Mouse (Mus musculus): Measurements from ENCODE around the gene Ddx59. TPM values are rescaled to one million over a fixed set of nuclear protein-coding genes. Genes with fewer than 3 reads are reported as not detected.
A peak's percentile ranks its signal among the peaks of the same experiment; 100 is the strongest.

Ddx59 gene
- polyA plus RNA-seq, 2 experiments = 12.3 to 18.4 TPM

DNA sequence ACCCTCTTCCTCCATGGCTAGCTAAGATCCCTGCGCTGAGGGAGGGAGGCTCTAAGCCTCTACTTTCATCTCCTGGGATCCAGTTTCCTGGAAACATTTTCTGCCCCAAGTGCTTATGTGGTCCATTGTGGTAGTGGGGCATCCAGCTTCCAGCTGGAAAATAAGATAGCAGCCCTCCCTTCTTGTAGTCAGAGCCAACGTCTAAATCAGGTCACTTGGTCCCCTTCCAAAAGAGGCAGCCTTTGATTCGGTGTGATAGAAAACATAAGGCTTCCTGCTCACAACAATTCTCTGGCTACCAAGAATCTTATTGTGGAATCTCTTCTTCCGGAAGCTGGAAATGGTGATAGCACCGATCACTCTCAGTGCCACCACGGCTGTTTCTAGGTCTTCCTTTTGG, 33.9 kb upstream of the Ddx59 start:
- WGBS = 69% methylated on average over 6 of the region's 6 CpGs
- Histone ChIP-seq H3K9me3 (ENCODE audit: control insufficient read depth, low read length) (no peaks in the 10 kb centered on the region), H3K4me2 (replicated peaks; ENCODE audit: low read depth, low read length, severe bottlenecking) (no peak overlapping the region), H3K4me1 (ENCODE audit: control insufficient read depth, insufficient read depth, low read length) (no peaks in the 10 kb centered on the region), H3K27me3 (ENCODE audit: control insufficient read depth, insufficient read depth, low read length) (no peaks in the 10 kb centered on the region), H3K9ac (ENCODE audit: low read depth, low read length, severe bottlenecking) (no peak overlapping the region), H3K27ac (replicated peaks; ENCODE audit: low read depth, low read length) (no peak overlapping the region), H3K4me3 (replicated peaks; ENCODE audit: low read length) (no peak overlapping the region), H3K36me3 (ENCODE audit: control insufficient read depth, insufficient read depth, low read length) (no peaks in the 10 kb centered on the region)
- TF ChIP-seq POLR2A (IDR thresholded peaks at IDR 0.05; ENCODE audit: borderline replicate concordance, extremely low read depth, insufficient read depth, insufficient read length) = no peak
- ATAC-seq (ENCODE audit: low FRiP score, low read depth) (no peak), DNase-seq (ENCODE audit: low spot score) (no peak)

DNA sequence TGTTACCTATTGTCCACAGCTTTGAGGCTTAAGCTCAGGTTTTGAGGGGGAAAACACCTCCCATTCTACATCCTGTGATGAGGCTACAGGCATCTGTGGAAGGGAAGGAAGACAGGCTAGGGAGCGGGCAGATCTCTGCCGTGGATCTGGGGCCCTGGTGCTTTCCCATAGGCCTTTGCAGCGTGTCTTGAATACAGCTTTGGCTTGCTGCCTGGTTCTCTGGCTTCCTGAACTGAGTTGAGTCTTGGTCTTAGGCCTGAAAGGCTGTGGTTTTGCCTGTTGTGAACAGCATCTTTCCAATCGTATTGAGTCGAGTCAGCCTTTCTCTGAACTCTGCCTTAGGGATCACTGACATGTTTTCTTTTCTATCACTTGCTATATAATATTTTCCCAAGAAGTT, 33.5 kb upstream of the Ddx59 start:
- 80% methylated on average over 5 of the region's 5 CpGs for WGBS
- H3K36me3 ChIP-seq (ENCODE audit: control insufficient read depth, insufficient read depth, low read length) = no peaks in the 10 kb centered on the region
- H3K27ac ChIP-seq (replicated peaks; ENCODE audit: low read depth, low read length) = no peak overlapping the region
- ATAC-seq (ENCODE audit: low FRiP score, low read depth) (no peak), DNase-seq (ENCODE audit: low spot score) (no peak)
- no peak overlapping the region for H3K4me3 ChIP-seq (replicated peaks; ENCODE audit: low read length)
- H3K9me3 ChIP-seq (ENCODE audit: control insufficient read depth, low read length) = no peaks in the 10 kb centered on the region
- no peak overlapping the region for H3K9ac ChIP-seq (ENCODE audit: low read depth, low read length, severe bottlenecking)
- no peaks in the 10 kb centered on the region for H3K27me3 ChIP-seq (ENCODE audit: control insufficient read depth, insufficient read depth, low read length)
- H3K4me2 ChIP-seq (replicated peaks; ENCODE audit: low read depth, low read length, severe bottlenecking) = no peak overlapping the region
- no peaks in the 10 kb centered on the region for H3K4me1 ChIP-seq (ENCODE audit: control insufficient read depth, insufficient read depth, low read length)
- TF ChIP-seq POLR2A (IDR thresholded peaks at IDR 0.05; ENCODE audit: borderline replicate concordance, extremely low read depth, insufficient read depth, insufficient read length) = no peak

DNA sequence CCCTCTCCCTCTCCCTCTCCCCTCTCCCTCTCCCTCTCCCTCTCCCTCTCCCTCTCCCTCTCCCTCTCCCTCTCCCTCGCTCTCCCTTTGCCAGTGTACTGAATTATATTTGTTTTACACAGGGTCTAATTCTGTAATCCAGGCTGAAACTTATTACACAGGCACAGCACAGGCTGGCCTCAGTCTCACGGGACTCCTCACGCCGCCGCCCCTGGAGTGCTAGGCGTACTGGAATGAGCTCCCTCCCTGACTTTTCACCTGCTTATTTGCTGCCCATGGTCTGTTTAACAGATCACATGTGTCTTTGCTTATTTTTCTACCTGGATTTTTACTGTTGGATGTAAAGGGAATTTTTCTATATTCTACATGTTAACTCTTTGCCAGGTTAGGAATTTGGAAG, 28.2 kb upstream of the Ddx59 start:
- Histone ChIP-seq H3K9ac (ENCODE audit: low read depth, low read length, severe bottlenecking) (no peak overlapping the region), H3K27me3 (ENCODE audit: control insufficient read depth, insufficient read depth, low read length) (no peaks in the 10 kb centered on the region), H3K4me3 (replicated peaks; ENCODE audit: low read length) (no peak overlapping the region), H3K4me1 (ENCODE audit: control insufficient read depth, insufficient read depth, low read length) (no peaks in the 10 kb centered on the region), H3K9me3 (ENCODE audit: control insufficient read depth, low read length) (no peaks in the 10 kb centered on the region), H3K27ac (replicated peaks; ENCODE audit: low read depth, low read length) (no peak overlapping the region), H3K4me2 (replicated peaks; ENCODE audit: low read depth, low read length, severe bottlenecking) (no peak overlapping the region), H3K36me3 (ENCODE audit: control insufficient read depth, insufficient read depth, low read length) (no peaks in the 10 kb centered on the region)
- ATAC-seq (ENCODE audit: low FRiP score, low read depth) = peak; percentile 65
- DNase-seq (ENCODE audit: low spot score) = no peak
- no peak for TF ChIP-seq POLR2A (IDR thresholded peaks at IDR 0.05; ENCODE audit: borderline replicate concordance, extremely low read depth, insufficient read depth, insufficient read length)
- 12% methylated on average over 6 of the region's 6 CpGs for WGBS

DNA sequence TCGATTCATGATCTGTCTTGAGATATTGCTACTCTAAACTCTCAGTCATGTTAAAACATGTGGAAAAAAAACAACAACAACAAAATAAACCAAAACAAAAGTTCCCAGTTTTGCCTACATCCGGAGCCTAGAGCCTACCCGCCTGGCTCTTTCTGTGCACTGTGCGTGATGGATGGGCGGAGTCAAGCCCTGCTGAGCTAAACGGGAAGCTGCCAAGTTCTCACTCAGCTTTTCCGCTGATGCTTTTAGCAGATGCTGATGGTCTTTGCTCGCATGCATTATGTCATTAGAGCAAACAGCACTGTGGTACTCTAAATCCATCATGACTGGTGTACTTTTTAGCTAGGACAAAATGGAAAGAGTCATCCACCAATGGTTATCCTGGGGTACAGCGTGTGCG, 20.6 kb upstream of the Ddx59 start:
- no peak for TF ChIP-seq POLR2A (IDR thresholded peaks at IDR 0.05; ENCODE audit: borderline replicate concordance, extremely low read depth, insufficient read depth, insufficient read length)

DNA sequence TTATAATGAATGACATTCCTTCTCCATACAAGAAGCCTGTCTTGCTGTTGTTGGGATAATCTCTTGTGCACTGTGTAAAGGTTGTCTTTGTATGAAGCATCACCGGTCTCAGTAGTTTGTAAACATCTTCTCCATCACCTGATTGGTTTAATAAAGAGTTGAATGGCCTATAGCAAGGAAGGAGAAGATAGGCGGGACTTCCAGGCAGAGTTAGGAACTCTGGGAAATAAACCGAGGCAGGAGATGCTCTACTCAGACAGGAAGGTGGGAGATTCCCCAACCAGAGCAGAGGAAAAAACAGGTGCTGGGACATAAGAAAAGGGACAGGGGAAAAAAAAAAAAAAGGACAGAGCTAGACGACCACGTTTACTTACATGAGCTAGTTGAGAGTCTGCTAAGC, 20.0 kb upstream of the Ddx59 start:
- no peak for TF ChIP-seq POLR2A (IDR thresholded peaks at IDR 0.05; ENCODE audit: borderline replicate concordance, extremely low read depth, insufficient read depth, insufficient read length)
- Histone ChIP-seq H3K9ac (ENCODE audit: low read depth, low read length, severe bottlenecking) (no peak overlapping the region), H3K36me3 (ENCODE audit: control insufficient read depth, insufficient read depth, low read length) (no peaks in the 10 kb centered on the region), H3K27me3 (ENCODE audit: control insufficient read depth, insufficient read depth, low read length) (no peaks in the 10 kb centered on the region), H3K4me2 (replicated peaks; ENCODE audit: low read depth, low read length, severe bottlenecking) (no peak overlapping the region), H3K9me3 (ENCODE audit: control insufficient read depth, low read length) (no peaks in the 10 kb centered on the region), H3K4me1 (ENCODE audit: control insufficient read depth, insufficient read depth, low read length) (no peaks in the 10 kb centered on the region; the same call in 1 of the 2 replicates), H3K4me3 (replicated peaks; ENCODE audit: low read length) (no peak overlapping the region), H3K27ac (replicated peaks; ENCODE audit: low read depth, low read length) (no peak overlapping the region)
- ATAC-seq (ENCODE audit: low FRiP score, low read depth) = no peak
- DNase-seq (ENCODE audit: low spot score) = no peak
- WGBS = 40% methylated on average over 5 of the region's 5 CpGs

More for the DNA sequence above, 20.6 kb upstream of the Ddx59 start:
- Histone ChIP-seq H3K4me3 (replicated peaks; ENCODE audit: low read length) (no peak overlapping the region), H3K9ac (ENCODE audit: low read depth, low read length, severe bottlenecking) (no peak overlapping the region), H3K4me2 (replicated peaks; ENCODE audit: low read depth, low read length, severe bottlenecking) (no peak overlapping the region; the same call in 1 of the 2 replicates), H3K27me3 (ENCODE audit: control insufficient read depth, insufficient read depth, low read length) (no peaks in the 10 kb centered on the region), H3K36me3 (ENCODE audit: control insufficient read depth, insufficient read depth, low read length) (no peaks in the 10 kb centered on the region), H3K9me3 (ENCODE audit: control insufficient read depth, low read length) (no peaks in the 10 kb centered on the region), H3K27ac (replicated peaks; ENCODE audit: low read depth, low read length) (no peak overlapping the region), H3K4me1 (ENCODE audit: control insufficient read depth, insufficient read depth, low read length) (no peaks in the 10 kb centered on the region; the same call in 1 of the 2 replicates)
- ATAC-seq (ENCODE audit: low FRiP score, low read depth) (peak; percentile 84), DNase-seq (ENCODE audit: low spot score) (peak; percentile 89)
- WGBS = 42% methylated on average over 10 of the region's 10 CpGs

DNA sequence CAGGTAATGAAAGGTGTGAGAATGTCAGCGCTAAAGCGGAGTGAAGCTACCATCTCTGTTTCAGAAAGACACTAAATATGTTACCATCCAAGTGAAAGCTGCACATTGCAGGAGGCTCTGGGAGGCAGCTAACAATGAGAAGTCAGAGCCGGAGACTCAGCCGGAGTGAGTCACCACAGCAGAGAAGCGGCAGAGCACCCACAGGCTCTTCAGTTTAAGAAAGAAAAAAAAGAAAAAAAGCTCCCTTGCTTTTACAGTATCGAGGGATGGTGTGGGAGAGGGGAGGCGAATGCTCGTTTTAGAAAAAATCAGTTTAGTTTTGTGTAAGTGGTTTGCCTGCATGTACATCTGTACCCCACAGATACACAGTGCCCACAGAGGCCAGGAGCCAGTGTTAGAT, 13.8 kb upstream of the Ddx59 start:
- H3K36me3 ChIP-seq (ENCODE audit: control insufficient read depth, insufficient read depth, low read length) = no peaks in the 10 kb centered on the region
- H3K4me2 ChIP-seq (replicated peaks; ENCODE audit: low read depth, low read length, severe bottlenecking) = no peak overlapping the region
- no peak overlapping the region for H3K27ac ChIP-seq (replicated peaks; ENCODE audit: low read depth, low read length)
- H3K4me3 ChIP-seq (replicated peaks; ENCODE audit: low read length) = no peak overlapping the region
- H3K9me3 ChIP-seq (ENCODE audit: control insufficient read depth, low read length) = no peaks in the 10 kb centered on the region
- no peak for TF ChIP-seq POLR2A (IDR thresholded peaks at IDR 0.05; ENCODE audit: borderline replicate concordance, extremely low read depth, insufficient read depth, insufficient read length)
- no peak for ATAC-seq (ENCODE audit: low FRiP score, low read depth)
- H3K4me1 ChIP-seq (ENCODE audit: control insufficient read depth, insufficient read depth, low read length) = no peaks in the 10 kb centered on the region
- 69% methylated on average over 8 of the region's 8 CpGs for WGBS
- no peak overlapping the region for H3K9ac ChIP-seq (ENCODE audit: low read depth, low read length, severe bottlenecking)
- no peak for DNase-seq (ENCODE audit: low spot score)
- H3K27me3 ChIP-seq (ENCODE audit: control insufficient read depth, insufficient read depth, low read length) = no peaks in the 10 kb centered on the region
